Mouse (Mus musculus) intestine, postnatal 0 days (tissue): Measurements from ENCODE around the gene Ptma. TPM values are rescaled to one million over a fixed set of nuclear protein-coding genes. Genes with fewer than 3 reads are reported as not detected.

ENCODE experiments used
- ATAC-seq: fragments of 200-750 bp; cut with Nextera tagmentation; 2 replicates; pipeline ENCODE4 v1.8.0; 2017; ENCODE audit warnings: mild to moderate bottlenecking, moderate TSS enrichment, moderate library complexity
- H3K27ac ChIP-seq: fragments of 300-500 bp; sonication (generic); 2 replicates; pipeline ENCODE4 v1.5.1; 2014; ENCODE audit warnings: mild to moderate bottlenecking, low read depth, low read length, moderate library complexity
- H3K27me3 ChIP-seq: fragments of 300-500 bp; sonication (generic); replicated peaks from 2 replicates; pipeline ENCODE4 v1.6.1; 2014; ENCODE audit warnings: low read length, mixed read lengths; ENCODE audit not compliant: control insufficient read depth, insufficient read depth
- H3K36me3 ChIP-seq: fragments of 300-500 bp; sonication (generic); 2 replicates; pipeline ENCODE4 v1.6.1; 2014; ENCODE audit warnings: mild to moderate bottlenecking, moderate library complexity; ENCODE audit not compliant: control insufficient read depth, insufficient read depth
- H3K4me1 ChIP-seq: fragments of 300-500 bp; sonication (generic); replicated peaks from 2 replicates; pipeline ENCODE4 v1.6.1; 2014; ENCODE audit warnings: antibody characterized with exemption, low read length, mixed read lengths; ENCODE audit not compliant: control insufficient read depth, insufficient read depth
- H3K4me2 ChIP-seq: fragments of 300-500 bp; sonication (generic); replicated peaks from 2 replicates; pipeline ENCODE4 v1.6.1; 2014; ENCODE audit warnings: low read depth, mild to moderate bottlenecking, moderate library complexity
- H3K4me3 ChIP-seq: fragments of 300-500 bp; sonication (generic); 2 replicates; pipeline ENCODE4 v1.5.1; 2014; ENCODE audit warnings: low read depth, low read length
- H3K9ac ChIP-seq: fragments of 300-500 bp; sonication (generic); 2 replicates; pipeline ENCODE4 v1.6.1; 2014; ENCODE audit warnings: mild to moderate bottlenecking, low read depth, low read length
- H3K9me3 ChIP-seq: fragments of 300-500 bp; sonication (generic); 2 replicates; pipeline ENCODE4 v1.6.1; 2016; ENCODE audit warnings: mixed run types; ENCODE audit not compliant: control insufficient read depth
- CTCF ChIP-seq: sonication (generic); IDR thresholded peaks from 2 replicates; pipeline ENCODE4 v1.5.1; 2016; ENCODE audit warnings: low read depth, mild to moderate bottlenecking, control low read depth, antibody characterized with exemption, moderate library complexity
- WGBS: fragments of 180-500 bp; shearing (Covaris S2); extraction: QIAGEN DNeasy Blood & Tissue Kit; methylation state at CpG from one replicate; pipeline ENCODE4 v1.1.7; 2014; 5-methylcytosine and 5-hydroxymethylcytosine counted together
- polyA plus RNA-seq: library from polyadenylated mRNA; unstranded; fragments of >200 nt; fragmentation: Nextera tagmentation; extraction: Ambion mirVana; gene quantifications from 2 replicates; pipeline ENCODE4 v1.2.1, GENCODE M21; 2015

Gene Ptma
- polyA plus RNA-seq = 1,008 and 1,098 TPM in 2 replicates

DNA sequence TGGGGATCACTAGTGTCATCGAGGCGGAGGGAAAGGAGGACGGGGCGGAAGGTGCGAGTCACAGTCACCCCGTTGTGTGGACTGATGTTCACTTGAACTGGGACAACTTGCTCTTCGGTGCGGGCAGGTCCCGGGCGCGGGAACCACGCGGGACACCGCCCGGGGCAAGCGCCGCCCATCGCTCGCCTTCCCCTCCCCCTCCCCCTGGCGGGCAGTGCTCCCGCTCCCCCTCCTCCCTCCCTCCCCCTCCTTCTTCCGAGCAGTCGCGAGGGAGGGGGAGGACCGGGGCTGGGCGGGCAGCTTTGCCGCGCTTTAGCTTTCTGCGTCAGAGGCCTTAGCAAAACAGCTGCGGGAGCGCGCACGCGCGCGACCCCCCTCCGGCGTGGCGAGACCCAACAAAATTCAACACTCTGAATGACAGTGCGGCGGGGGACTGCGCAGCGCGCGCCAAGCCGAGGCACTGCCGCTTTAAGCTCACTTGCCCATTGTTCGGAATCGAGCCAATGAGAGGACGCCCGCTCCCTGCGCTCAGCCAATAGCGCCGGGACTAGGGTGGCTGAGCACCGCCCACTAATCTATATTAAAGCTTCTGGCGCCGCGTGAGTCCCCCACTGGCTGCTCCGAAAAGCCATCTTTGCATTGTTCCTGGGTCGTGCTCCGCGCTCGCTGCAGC is at the start of gene Ptma:
Ptma (plus strand) TSS at position 611 of the 673 bp plus-strand sequence.
- H3K36me3 ChIP-seq = peaks cover 4% of the 10 kb centered on the region; the same call in 1 of the 2 replicates
- H3K27ac ChIP-seq = peak within 1 kb of the TSS; percentile 99
- H3K4me1 ChIP-seq = 0 out of 2 replicates have a peak, but pooled peaks cover 5% of the 10 kb centered on the region
- no peaks in the 10 kb centered on the region for H3K9me3 ChIP-seq
- WGBS = under 1% methylated on average over 55 of the region's 63 CpGs
- ATAC-seq = peak; percentile 89
- H3K4me2 ChIP-seq = peak within 1 kb of the TSS; percentile 78
- H3K9ac ChIP-seq = peak within 1 kb of the TSS; percentile 98
- TF ChIP-seq CTCF = no peak
- H3K4me3 ChIP-seq = peak within 1 kb of the TSS; percentile 98
- H3K27me3 ChIP-seq = no peaks in the 10 kb centered on the region

DNA sequence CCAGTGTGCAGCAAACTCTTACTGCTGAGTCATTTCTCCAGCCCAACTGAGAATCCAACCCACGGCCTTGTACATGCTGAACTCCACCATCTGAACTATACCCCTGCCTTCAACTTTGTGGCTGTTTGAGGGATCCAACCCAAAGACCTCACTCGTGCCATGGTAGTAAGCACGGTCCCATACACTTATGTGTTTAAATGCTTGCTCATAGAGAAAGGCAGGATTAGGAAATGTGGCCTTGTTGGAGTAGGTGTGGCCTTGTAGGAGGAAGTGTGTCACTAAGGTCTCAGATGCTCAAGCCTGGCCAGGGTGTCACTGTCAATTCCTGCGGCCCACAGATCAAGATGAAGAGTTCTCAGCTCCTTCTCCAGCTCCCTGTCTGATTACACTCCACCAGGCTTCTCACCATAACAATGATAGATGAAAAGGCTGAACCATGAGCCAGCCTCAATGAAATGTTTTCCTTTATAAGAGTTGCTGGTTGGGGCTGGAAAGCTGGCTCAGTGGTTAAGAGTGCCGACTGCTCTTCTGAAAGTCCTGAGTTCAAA is 48.7 kb upstream of the Ptma start:
- Histone ChIP-seq H3K4me3 (no peak overlapping the region), H3K27ac (no peak overlapping the region), H3K4me2 (no peak overlapping the region), H3K4me1 (0 out of 2 replicates have a peak, but pooled peaks cover 5% of the 10 kb centered on the region), H3K9ac (no peak overlapping the region), H3K27me3 (no peaks in the 10 kb centered on the region), H3K9me3 (no peaks in the 10 kb centered on the region), H3K36me3 (no peaks in the 10 kb centered on the region)
- ATAC-seq = no peak
- WGBS = 92% methylated on average over 5 of the region's 5 CpGs
- no peak for TF ChIP-seq CTCF

DNA sequence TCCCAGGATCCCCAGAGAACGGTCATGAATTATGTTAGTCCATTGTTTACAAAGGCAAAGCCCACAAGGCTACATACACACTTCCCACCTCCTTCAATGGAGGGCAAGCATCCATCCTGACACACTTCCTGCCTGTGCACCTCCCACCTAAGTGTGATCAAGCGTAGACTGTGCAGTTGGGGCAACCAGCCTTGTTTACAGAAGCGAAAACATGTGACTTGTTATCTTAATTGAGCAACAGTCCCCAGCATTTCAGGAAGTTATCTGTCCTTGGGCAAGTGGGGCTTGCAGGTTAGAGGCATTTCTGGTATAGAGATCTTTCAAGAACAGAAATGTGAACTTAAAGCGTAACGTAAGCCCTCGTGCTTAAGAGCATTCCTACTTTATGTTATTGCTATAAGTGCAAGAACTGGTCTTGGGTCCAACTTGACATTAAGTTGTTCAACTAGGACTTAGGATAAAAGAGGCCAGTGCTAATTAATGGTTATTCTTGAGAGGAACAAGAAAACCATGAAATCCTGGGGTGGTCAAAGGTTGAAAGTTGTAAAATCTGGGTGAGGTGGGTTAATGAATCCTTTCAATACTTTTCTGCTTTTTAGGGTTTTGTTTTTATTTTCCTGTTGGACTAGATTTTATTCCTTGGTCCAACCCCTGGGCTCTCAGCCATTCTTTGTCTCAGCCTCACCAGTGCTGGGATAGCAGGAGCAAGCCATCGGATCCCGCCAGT is 47.3 kb upstream of the Ptma start:
- H3K4me2 ChIP-seq = peak overlapping the region; percentile 17; the same call in 1 of the 2 replicates
- 31% methylated on average over 8 of the region's 8 CpGs for WGBS

DNA sequence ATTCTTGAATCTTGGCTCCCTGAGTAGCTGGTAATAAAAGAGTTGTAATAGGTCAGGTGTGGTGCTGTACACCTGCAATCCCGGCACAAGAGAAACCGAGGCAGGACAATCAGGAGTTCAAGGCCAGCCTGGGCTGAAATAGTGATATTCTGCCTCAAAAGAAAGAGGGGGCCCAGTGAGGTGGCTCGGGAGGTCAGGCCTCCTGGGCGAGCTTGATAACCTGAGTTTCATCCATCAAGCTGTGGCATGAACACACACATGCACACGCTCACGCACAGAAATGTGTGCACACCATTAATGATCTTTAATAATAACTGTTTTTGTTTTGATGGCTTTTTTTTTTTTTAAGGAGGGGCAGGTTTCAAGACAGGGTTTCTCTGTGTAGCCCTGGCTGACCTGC is 46.2 kb upstream of the Ptma start:
- Histone ChIP-seq H3K4me1 (0 out of 2 replicates have a peak, but pooled peaks cover 5% of the 10 kb centered on the region), H3K27ac (no peak overlapping the region), H3K36me3 (no peaks in the 10 kb centered on the region), H3K27me3 (no peaks in the 10 kb centered on the region), H3K4me2 (no peak overlapping the region), H3K9ac (no peak overlapping the region), H3K4me3 (no peak overlapping the region), H3K9me3 (no peaks in the 10 kb centered on the region)
- no peak for TF ChIP-seq CTCF
- no peak for ATAC-seq
- WGBS = 65% methylated on average over 6 of the region's 6 CpGs

More for the DNA sequence above, 47.3 kb upstream of the Ptma start:
- Histone ChIP-seq H3K9me3 (no peaks in the 10 kb centered on the region), H3K27me3 (no peaks in the 10 kb centered on the region), H3K4me1 (0 out of 2 replicates have a peak, but pooled peaks cover 5% of the 10 kb centered on the region), H3K27ac (peak overlapping the region; percentile 85), H3K9ac (no peak overlapping the region), H3K4me3 (no peak overlapping the region), H3K36me3 (no peaks in the 10 kb centered on the region)
- no peak for TF ChIP-seq CTCF
- peak; percentile 92 for ATAC-seq

DNA sequence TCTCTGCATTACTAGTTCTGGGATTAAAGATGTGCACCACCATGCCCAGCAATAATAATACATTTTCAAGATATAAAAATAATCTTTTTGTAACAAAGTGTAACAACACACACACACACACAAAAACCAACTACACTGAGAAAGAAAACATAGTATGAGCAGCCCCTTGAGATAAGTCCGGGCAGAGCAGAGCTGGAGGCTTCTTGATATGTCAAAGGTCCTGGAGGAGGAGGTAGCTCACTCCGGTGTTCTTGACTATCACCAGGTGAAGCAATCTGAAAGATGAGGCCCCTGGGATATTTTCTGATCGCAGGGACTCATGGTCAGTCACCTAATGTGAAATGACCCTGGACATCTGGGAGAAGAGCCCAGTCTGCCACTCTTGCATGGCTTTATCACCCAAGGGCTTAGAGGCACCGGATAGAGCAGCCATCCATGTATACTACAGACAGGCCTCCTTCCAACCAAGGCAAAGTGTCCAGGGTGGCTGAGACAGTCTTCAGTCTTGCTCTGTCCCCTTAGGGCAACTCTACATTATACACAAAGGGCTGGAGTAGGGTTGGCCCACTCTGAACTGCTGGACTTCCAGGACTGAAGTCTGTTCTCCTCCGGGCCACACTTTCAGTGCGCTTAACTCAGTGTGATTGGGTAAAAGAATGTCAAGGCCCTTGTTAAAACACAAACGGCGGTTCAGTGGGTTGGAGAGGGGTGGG is 45.6 kb upstream of the Ptma start:
- Histone ChIP-seq H3K9me3 (no peaks in the 10 kb centered on the region), H3K4me3 (no peak overlapping the region), H3K27ac (peak overlapping the region; percentile 70; the same call in 1 of the 2 replicates), H3K9ac (no peak overlapping the region), H3K36me3 (no peaks in the 10 kb centered on the region), H3K4me2 (no peak overlapping the region), H3K27me3 (no peaks in the 10 kb centered on the region), H3K4me1 (0 out of 2 replicates have a peak, but pooled peaks cover 5% of the 10 kb centered on the region)
- no peak for TF ChIP-seq CTCF
- ATAC-seq = no peak
- WGBS = 59% methylated on average over 8 of the region's 8 CpGs
